ENCODE assay signal across 8 mouse cellular contexts in genomic region chr17:94749466-94750135, GRCm38 (mm10). TPM values are rescaled to one million over a fixed set of nuclear protein-coding genes. Genes with fewer than 3 reads are reported as not detected.
DNase-seq lines count a peak whose midpoint lies in the region; ATAC-seq and TF ChIP-seq lines count a peak whose summit lies in the region.

Gene Mettl4, minus strand, starts transcription at chr17:94750019.

- H3K9me3 ChIP-seq in embryonic facial prominence, embryonic 13.5 days: no peaks in the 10 kb centered on the region
- H3K9me3 ChIP-seq in limb, embryonic 12.5 days: no peaks in the 10 kb centered on the region
- no peaks in the 10 kb centered on the region for H3K9me3 ChIP-seq in midbrain, embryonic 15.5 days

- peak within 1 kb of the TSS; percentile 77 for H3K9ac ChIP-seq in embryonic facial prominence, embryonic 13.5 days
- peak within 1 kb of the TSS; percentile 67 for H3K9ac ChIP-seq in limb, embryonic 12.5 days (replicated peaks)
- H3K9ac ChIP-seq in midbrain, embryonic 15.5 days: peak within 1 kb of the TSS; percentile 58

- no peaks in the 10 kb centered on the region for H3K36me3 ChIP-seq in embryonic facial prominence, embryonic 13.5 days
- H3K36me3 ChIP-seq in kidney, adult 2 months (ENCODE audit: control insufficient read depth, insufficient read depth, low read length): no peaks in the 10 kb centered on the region
- H3K36me3 ChIP-seq in limb, embryonic 12.5 days: 0 out of 2 replicates have a peak, but pooled peaks cover 4% of the 10 kb centered on the region
- no peaks in the 10 kb centered on the region for H3K36me3 ChIP-seq in midbrain, embryonic 15.5 days (replicated peaks)
- peaks cover 1% of the 10 kb centered on the region; the same call in 1 of the 2 replicates for H3K36me3 ChIP-seq in spleen, adult 2 months (ENCODE audit: control insufficient read depth, insufficient read depth, low read length)

- H3K4me3 ChIP-seq in embryonic facial prominence, embryonic 13.5 days: peak within 1 kb of the TSS; percentile 67
- peak within 1 kb of the TSS; percentile 87 for H3K4me3 ChIP-seq in kidney, adult 2 months (ENCODE audit: insufficient read depth, low read depth, low read length)
- peak within 1 kb of the TSS; percentile 63 for H3K4me3 ChIP-seq in limb, embryonic 12.5 days (replicated peaks)
- peak within 1 kb of the TSS; percentile 51 for H3K4me3 ChIP-seq in midbrain, embryonic 15.5 days
- peak within 1 kb of the TSS; percentile 86 for H3K4me3 ChIP-seq in spleen, adult 2 months (ENCODE audit: extremely low read depth, insufficient read depth, insufficient read length)

- DNase-seq in 3134 (ENCODE audit: extremely low read depth, insufficient read length, low spot score): peak; percentile 98
- peak; percentile 95 for DNase-seq in adrenal gland, postnatal 36 days
- peak; percentile 93 to 96 for DNase-seq in heart, adult 18-20 months
- DNase-seq in kidney, adult 2 months: peak; percentile 96
- peak; percentile 78 to 83 for DNase-seq in spleen, adult 2 months (ENCODE audit: low read depth in 1 of 2, low spot score in 2 of 2)

- no peak for TF ChIP-seq CTCF in kidney, adult 2 months (conservative IDR thresholded peaks at IDR 0.05; ENCODE audit: insufficient read depth, insufficient read length, low read depth, low read length)
- TF ChIP-seq CTCF in spleen, adult 2 months (IDR thresholded peaks at IDR 0.05; ENCODE audit: extremely low read depth, insufficient read depth, insufficient read length, insufficient replicate concordance): no peak

- H3K4me1 ChIP-seq in embryonic facial prominence, embryonic 13.5 days: peaks cover 12% of the 10 kb centered on the region
- H3K4me1 ChIP-seq in kidney, adult 2 months (ENCODE audit: control insufficient read depth, insufficient read depth, low read length): 0 out of 2 replicates have a peak, but pooled peaks cover 5% of the 10 kb centered on the region
- H3K4me1 ChIP-seq in limb, embryonic 12.5 days (replicated peaks): peaks cover 14% of the 10 kb centered on the region
- peaks cover 21% of the 10 kb centered on the region for H3K4me1 ChIP-seq in midbrain, embryonic 15.5 days
- no peaks in the 10 kb centered on the region; the same call in 1 of the 2 replicates for H3K4me1 ChIP-seq in spleen, adult 2 months (ENCODE audit: control insufficient read depth, insufficient read depth, insufficient read length)

- TF ChIP-seq POLR2A in kidney, adult 2 months (IDR thresholded peaks at IDR 0.05; ENCODE audit: low read depth, low read length): peak; percentile 3
- TF ChIP-seq POLR2A in spleen, adult 2 months (IDR thresholded peaks at IDR 0.05; ENCODE audit: low read depth, low read length): no peak

- peak; percentile 93 for ATAC-seq in embryonic facial prominence, embryonic 13.5 days (ENCODE audit: insufficient number of reproducible peaks, insufficient read depth, low FRiP score, low TSS enrichment, low read depth)
- peak; percentile 97 for ATAC-seq in limb, embryonic 12.5 days (ENCODE audit: insufficient number of reproducible peaks, insufficient read depth, low FRiP score, low TSS enrichment, low read depth)
- ATAC-seq in midbrain, embryonic 15.5 days (replicated peaks): peak; percentile 99

- H3K4me2 ChIP-seq in embryonic facial prominence, embryonic 13.5 days: peak within 1 kb of the TSS; percentile 65
- peak within 1 kb of the TSS; percentile 72 for H3K4me2 ChIP-seq in limb, embryonic 12.5 days
- peak within 1 kb of the TSS; percentile 76 for H3K4me2 ChIP-seq in midbrain, embryonic 15.5 days

- H3K27me3 ChIP-seq in embryonic facial prominence, embryonic 13.5 days: no peaks in the 10 kb centered on the region
- no peaks in the 10 kb centered on the region for H3K27me3 ChIP-seq in kidney, adult 2 months (replicated peaks; ENCODE audit: control insufficient read depth, insufficient read depth, low read length)
- no peaks in the 10 kb centered on the region for H3K27me3 ChIP-seq in limb, embryonic 12.5 days
- H3K27me3 ChIP-seq in midbrain, embryonic 15.5 days (replicated peaks): no peaks in the 10 kb centered on the region
- no peaks in the 10 kb centered on the region for H3K27me3 ChIP-seq in spleen, adult 2 months (ENCODE audit: control insufficient read depth, insufficient read depth, low read length)

- H3K27ac ChIP-seq in embryonic facial prominence, embryonic 13.5 days: peak within 1 kb of the TSS; percentile 96
- peak within 1 kb of the TSS; percentile 95 for H3K27ac ChIP-seq in kidney, adult 2 months (ENCODE audit: insufficient read depth, low read depth, low read length)
- peak within 1 kb of the TSS; percentile 96 for H3K27ac ChIP-seq in limb, embryonic 12.5 days
- peak within 1 kb of the TSS; percentile 88 for H3K27ac ChIP-seq in midbrain, embryonic 15.5 days
- peak within 1 kb of the TSS; percentile 97 for H3K27ac ChIP-seq in spleen, adult 2 months (ENCODE audit: insufficient read depth, low read length)

- WGBS in embryonic facial prominence, embryonic 13.5 days: under 1% methylated on average over 56 of the region's 56 CpGs
- under 1% methylated on average over 56 of the region's 56 CpGs for WGBS in kidney, adult 2 months
- WGBS in limb, embryonic 12.5 days: under 1% methylated on average over 56 of the region's 56 CpGs
- under 1% methylated on average over 56 of the region's 56 CpGs for WGBS in midbrain, embryonic 15.5 days
- under 1% methylated on average over 56 of the region's 56 CpGs for WGBS in spleen, adult 2 months

RNA-seq across cellular contexts. Expression of gene Mettl4, which starts in this region (rescaled TPM):
- 10 to 100 TPM; 14.2 to 17.4 TPM for total RNA-seq in adrenal gland, postnatal 36 days (2021)
- 25.3 and 26.3 TPM in 2 replicates for polyA plus RNA-seq in embryonic facial prominence, embryonic 13.5 days (2015; fragmentation: Nextera tagmentation; extraction: Ambion mirVana)
- 1 to 10 TPM; 6.9 to 8.4 TPM for total RNA-seq in heart, adult 18-20 months (2021)
- polyA plus RNA-seq in kidney, adult 2 months (2012; rRNA removed): 5.1 and 5.7 TPM in 2 replicates
- 25.5 and 27.9 TPM in 2 replicates for polyA plus RNA-seq in limb, embryonic 12.5 days (2016; fragmentation: Nextera tagmentation; extraction: Ambion mirVana)
- polyA plus RNA-seq in midbrain, embryonic 15.5 days (2015; fragmentation: Nextera tagmentation; extraction: Ambion mirVana): 17.3 and 20.2 TPM in 2 replicates
- 2.9 and 3.2 TPM in 2 replicates for polyA plus RNA-seq in spleen, adult 2 months (2012; rRNA removed)

Comparison
In these comparisons a context has a peak if more than half of its experiments do, and no peak if none do; other contexts are left out.
1. Peak in every context shown above with its lines: DNase-seq, ATAC-seq, H3K4me3 ChIP-seq and H3K27ac ChIP-seq.